Mouse (Mus musculus) olfactory bulb, adult 2 months (tissue): ENCODE measurements around the gene Col17a1. TPM values are rescaled to one million over a fixed set of nuclear protein-coding genes. Genes with fewer than 3 reads are reported as not detected.

Experiments used
- H3K27ac ChIP-seq: fragments of 200-500 bp; 2 replicates; pipeline ENCODE4 v1.5.1; 2012; ENCODE audit warnings: low read depth, low read length; ENCODE audit not compliant: insufficient read depth
- H3K4me1 ChIP-seq: fragments of 200-500 bp; 2 replicates; pipeline ENCODE4 v1.6.1; 2012; ENCODE audit warnings: low read length; ENCODE audit not compliant: control insufficient read depth, insufficient read depth
- H3K4me3 ChIP-seq: fragments of 200-500 bp; 2 replicates; pipeline ENCODE4 v1.5.1; 2012; ENCODE audit warnings: mild to moderate bottlenecking, low read depth, low read length, moderate library complexity; ENCODE audit not compliant: insufficient read depth
- CTCF ChIP-seq: fragments of 200-500 bp; IDR thresholded peaks from 2 replicates; pipeline ENCODE4 v1.5.1; 2012; ENCODE audit warnings: low read depth, mild to moderate bottlenecking, low read length, moderate library complexity; ENCODE audit not compliant: insufficient read depth
- POLR2A ChIP-seq: fragments of 200-500 bp; IDR thresholded peaks from 2 replicates; pipeline ENCODE4 v1.6.1; 2012; ENCODE audit warnings: mild to moderate bottlenecking, low read depth, low read length, moderate library complexity; ENCODE audit not compliant: insufficient read depth
- WGBS: fragments of 180-500 bp; shearing (Covaris S2); methylation state at CpG from one replicate; pipeline ENCODE4 v1.1.7; 2018; 5-methylcytosine and 5-hydroxymethylcytosine counted together
- polyA plus RNA-seq: library from polyadenylated mRNA; stranded (reverse); fragments of >200 nt; gene quantifications from 2 replicates; pipeline ENCODE4 v1.2.4, GENCODE M21; 2012; ENCODE audit warnings: low replicate concordance; ENCODE audit not compliant: missing spikeins, insufficient read depth, insufficient read length

The Col17a1 gene
- polyA plus RNA-seq, 1 experiment = not detected

GRCm38 (mm10) chr19:47678675-47679074, 13.2 kb downstream of the Col17a1 start:
- no peak for TF ChIP-seq POLR2A
- TF ChIP-seq CTCF = no peak
- Histone ChIP-seq H3K27ac (no peak overlapping the region), H3K4me1 (peaks cover 16% of the 10 kb centered on the region), H3K4me3 (no peak overlapping the region)
- 36% methylated on average over 12 of the region's 12 CpGs for WGBS

GRCm38 (mm10) chr19:47674419-47674818, 17.5 kb downstream of the Col17a1 start:
- Histone ChIP-seq H3K4me1 (peaks cover 14% of the 10 kb centered on the region), H3K27ac (no peak overlapping the region), H3K4me3 (no peak overlapping the region)
- no peak for TF ChIP-seq CTCF
- TF ChIP-seq POLR2A = no peak
- 46% methylated on average over 8 of the region's 8 CpGs for WGBS

GRCm38 (mm10) chr19:47668399-47668798, 23.5 kb downstream of the Col17a1 start:
- Histone ChIP-seq H3K4me1 (0 out of 2 replicates have a peak, but pooled peaks cover 4% of the 10 kb centered on the region), H3K27ac (no peak overlapping the region), H3K4me3 (no peak overlapping the region)
- 86% methylated on average over 9 of the region's 9 CpGs for WGBS
- no peak for TF ChIP-seq CTCF
- no peak for TF ChIP-seq POLR2A

GRCm38 (mm10) chr19:47667601-47668000, 24.3 kb downstream of the Col17a1 start:
- H3K4me3 ChIP-seq = no peak overlapping the region
- no peak for TF ChIP-seq CTCF
- no peak for TF ChIP-seq POLR2A
- H3K4me1 ChIP-seq = 0 out of 2 replicates have a peak, but pooled peaks cover 4% of the 10 kb centered on the region
- 58% methylated on average over 8 of the region's 8 CpGs for WGBS
- no peak overlapping the region for H3K27ac ChIP-seq

GRCm38 (mm10) chr19:47659765-47660408, 32.0 kb downstream of the Col17a1 start:
- 89% methylated on average over 9 of the region's 9 CpGs for WGBS
- H3K4me1 ChIP-seq = peaks cover 6% of the 10 kb centered on the region
- H3K4me3 ChIP-seq = no peak overlapping the region
- no peak for TF ChIP-seq CTCF
- TF ChIP-seq POLR2A = no peak
- H3K27ac ChIP-seq = no peak overlapping the region

- Histone ChIP-seq H3K4me1 (peaks cover 11% of the 10 kb centered on the region), H3K27ac (no peak overlapping the region), H3K4me3 (no peak overlapping the region)
- TF ChIP-seq POLR2A = no peak
- peak; percentile 41 for TF ChIP-seq CTCF
- 46% methylated on average over 5 of the region's 5 CpGs for WGBS
Measured at GRCm38 (mm10) chr19:47658914-47659535, 32.9 kb downstream of the Col17a1 start.

- Histone ChIP-seq H3K4me1 (peaks cover 11% of the 10 kb centered on the region), H3K27ac (no peak overlapping the region), H3K4me3 (no peak overlapping the region)
- 61% methylated on average over 11 of the region's 11 CpGs for WGBS
- TF ChIP-seq CTCF (no peak), POLR2A (no peak)
Measured at GRCm38 (mm10) chr19:47654896-47655295, 37.0 kb downstream of the Col17a1 start.

- no peak for TF ChIP-seq CTCF
- TF ChIP-seq POLR2A = no peak
- Histone ChIP-seq H3K4me3 (no peak overlapping the region), H3K27ac (no peak overlapping the region), H3K4me1 (peaks cover 8% of the 10 kb centered on the region)
- 86% methylated on average over 8 of the region's 8 CpGs for WGBS
Measured at GRCm38 (mm10) chr19:47653173-47653572, 38.7 kb downstream of the Col17a1 start.

GRCm38 (mm10) chr19:47652255-47652654, 39.6 kb downstream of the Col17a1 start:
- Histone ChIP-seq H3K27ac (no peak overlapping the region), H3K4me3 (no peak overlapping the region), H3K4me1 (peaks cover 8% of the 10 kb centered on the region)
- TF ChIP-seq POLR2A (no peak), CTCF (no peak)
- 82% methylated on average over 8 of the region's 8 CpGs for WGBS

GRCm38 (mm10) chr19:47651160-47651480, 40.8 kb downstream of the Col17a1 start:
- Histone ChIP-seq H3K4me3 (no peak overlapping the region), H3K27ac (no peak overlapping the region)
- WGBS = 85% methylated on average over 5 of the region's 5 CpGs

More at GRCm38 (mm10) chr19:47651160-47651480, 40.8 kb downstream of the Col17a1 start:
- H3K4me1 ChIP-seq = peaks cover 8% of the 10 kb centered on the region
- TF ChIP-seq CTCF (no peak), POLR2A (no peak)
